Mouse (Mus musculus): ENCODE measurements around the gene Akap1. TPM values are rescaled to one million over a fixed set of nuclear protein-coding genes. Genes with fewer than 3 reads are reported as not detected.
A peak's percentile ranks its signal among the peaks of the same experiment; 100 is the strongest.

Gene Akap1
- polyA plus RNA-seq, 1 experiment from 2014 or later: 9.6 TPM

GRCm38 (mm10) chr11:88856383-88856782, 8.0 kb downstream of the Akap1 start:
- Histone ChIP-seq H3K4me1 (ENCODE audit: control insufficient read depth, insufficient read depth, low read length) (peaks cover 7% of the 10 kb centered on the region; the same call in 1 of the 2 replicates), H3K4me2 (ENCODE audit: low read depth, low read length) (no peak overlapping the region), H3K9me3 (replicated peaks; ENCODE audit: control insufficient read depth, low read length) (no peaks in the 10 kb centered on the region), H3K27me3 (ENCODE audit: control insufficient read depth, insufficient read depth, low read length) (no peaks in the 10 kb centered on the region), H3K36me3 (replicated peaks; ENCODE audit: control insufficient read depth, insufficient read depth, low read depth, low read length) (no peaks in the 10 kb centered on the region), H3K27ac (replicated peaks; ENCODE audit: low read depth, low read length) (no peak overlapping the region), H3K4me3 (ENCODE audit: low read depth, low read length) (no peak overlapping the region), H3K9ac (replicated peaks; ENCODE audit: low read length) (no peak overlapping the region)
- ATAC-seq (replicated peaks; ENCODE audit: insufficient number of reproducible peaks, low FRiP score, low TSS enrichment, low read depth) (peak; percentile 74), DNase-seq (ENCODE audit: low spot score) (peak; percentile 73)
- 51% methylated on average over 2 of the region's 2 CpGs for WGBS

GRCm38 (mm10) chr11:88855795-88856194, 8.6 kb downstream of the Akap1 start:
- no peak for ATAC-seq (replicated peaks; ENCODE audit: insufficient number of reproducible peaks, low FRiP score, low TSS enrichment, low read depth)
- Histone ChIP-seq H3K9ac (replicated peaks; ENCODE audit: low read length) (no peak overlapping the region), H3K4me3 (ENCODE audit: low read depth, low read length) (no peak overlapping the region), H3K4me2 (ENCODE audit: low read depth, low read length) (no peak overlapping the region), H3K4me1 (ENCODE audit: control insufficient read depth, insufficient read depth, low read length) (peaks cover 7% of the 10 kb centered on the region; the same call in 1 of the 2 replicates), H3K27me3 (ENCODE audit: control insufficient read depth, insufficient read depth, low read length) (no peaks in the 10 kb centered on the region), H3K27ac (replicated peaks; ENCODE audit: low read depth, low read length) (no peak overlapping the region), H3K36me3 (replicated peaks; ENCODE audit: control insufficient read depth, insufficient read depth, low read depth, low read length) (no peaks in the 10 kb centered on the region), H3K9me3 (replicated peaks; ENCODE audit: control insufficient read depth, low read length) (no peaks in the 10 kb centered on the region)
- 67% methylated on average over 4 of the region's 4 CpGs for WGBS
- DNase-seq (ENCODE audit: low spot score): no peak

GRCm38 (mm10) chr11:88853588-88853987, 10.8 kb downstream of the Akap1 start:
- no peak overlapping the region for H3K9ac ChIP-seq (replicated peaks; ENCODE audit: low read length)
- H3K36me3 ChIP-seq (replicated peaks; ENCODE audit: control insufficient read depth, insufficient read depth, low read depth, low read length): no peaks in the 10 kb centered on the region
- H3K27ac ChIP-seq (replicated peaks; ENCODE audit: low read depth, low read length): no peak overlapping the region
- no peak overlapping the region for H3K4me3 ChIP-seq (ENCODE audit: low read depth, low read length)
- WGBS: 90% methylated on average over 2 of the region's 2 CpGs
- no peaks in the 10 kb centered on the region for H3K27me3 ChIP-seq (ENCODE audit: control insufficient read depth, insufficient read depth, low read length)
- ATAC-seq (replicated peaks; ENCODE audit: insufficient number of reproducible peaks, low FRiP score, low TSS enrichment, low read depth) (no peak), DNase-seq (ENCODE audit: low spot score) (no peak)
- peaks cover 7% of the 10 kb centered on the region; the same call in 1 of the 2 replicates for H3K4me1 ChIP-seq (ENCODE audit: control insufficient read depth, insufficient read depth, low read length)
- H3K4me2 ChIP-seq (ENCODE audit: low read depth, low read length): no peak overlapping the region
- no peaks in the 10 kb centered on the region for H3K9me3 ChIP-seq (replicated peaks; ENCODE audit: control insufficient read depth, low read length)

- no peak for DNase-seq (ENCODE audit: low spot score)
- Histone ChIP-seq H3K9ac (replicated peaks; ENCODE audit: low read length) (no peak overlapping the region), H3K4me1 (ENCODE audit: control insufficient read depth, insufficient read depth, low read length) (peaks cover 7% of the 10 kb centered on the region; the same call in 1 of the 2 replicates), H3K27me3 (ENCODE audit: control insufficient read depth, insufficient read depth, low read length) (no peaks in the 10 kb centered on the region), H3K9me3 (replicated peaks; ENCODE audit: control insufficient read depth, low read length) (no peaks in the 10 kb centered on the region), H3K4me2 (ENCODE audit: low read depth, low read length) (no peak overlapping the region), H3K4me3 (ENCODE audit: low read depth, low read length) (no peak overlapping the region), H3K36me3 (replicated peaks; ENCODE audit: control insufficient read depth, insufficient read depth, low read depth, low read length) (no peaks in the 10 kb centered on the region), H3K27ac (replicated peaks; ENCODE audit: low read depth, low read length) (no peak overlapping the region)
- no peak for ATAC-seq (replicated peaks; ENCODE audit: insufficient number of reproducible peaks, low FRiP score, low TSS enrichment, low read depth)
- 91% methylated on average over 4 of the region's 4 CpGs for WGBS
These were observed 11.6 kb downstream of the Akap1 start for GRCm38 (mm10) chr11:88852806-88853205.

- no peak overlapping the region for H3K9ac ChIP-seq (replicated peaks; ENCODE audit: low read length)
- WGBS: 90% methylated on average over 15 of the region's 15 CpGs
- H3K4me1 ChIP-seq (ENCODE audit: control insufficient read depth, insufficient read depth, low read length): no peaks in the 10 kb centered on the region; the same call in 1 of the 2 replicates
- DNase-seq (ENCODE audit: low spot score) (no peak), ATAC-seq (replicated peaks; ENCODE audit: insufficient number of reproducible peaks, low FRiP score, low TSS enrichment, low read depth) (no peak)
- no peaks in the 10 kb centered on the region for H3K27me3 ChIP-seq (ENCODE audit: control insufficient read depth, insufficient read depth, low read length)
- H3K4me3 ChIP-seq (ENCODE audit: low read depth, low read length): no peak overlapping the region
- H3K4me2 ChIP-seq (ENCODE audit: low read depth, low read length): no peak overlapping the region
- H3K27ac ChIP-seq (replicated peaks; ENCODE audit: low read depth, low read length): no peak overlapping the region
- H3K9me3 ChIP-seq (replicated peaks; ENCODE audit: control insufficient read depth, low read length): no peaks in the 10 kb centered on the region
- H3K36me3 ChIP-seq (replicated peaks; ENCODE audit: control insufficient read depth, insufficient read depth, low read depth, low read length): no peaks in the 10 kb centered on the region
These were observed 13.1 kb downstream of the Akap1 start for GRCm38 (mm10) chr11:88851049-88851825.

GRCm38 (mm10) chr11:88849732-88850131, 14.7 kb downstream of the Akap1 start:
- DNase-seq (ENCODE audit: low spot score) (peak; percentile 23), ATAC-seq (replicated peaks; ENCODE audit: insufficient number of reproducible peaks, low FRiP score, low TSS enrichment, low read depth) (no peak)
- no peaks in the 10 kb centered on the region for H3K36me3 ChIP-seq (replicated peaks; ENCODE audit: control insufficient read depth, insufficient read depth, low read depth, low read length)
- H3K9ac ChIP-seq (replicated peaks; ENCODE audit: low read length): no peak overlapping the region
- no peaks in the 10 kb centered on the region for H3K27me3 ChIP-seq (ENCODE audit: control insufficient read depth, insufficient read depth, low read length)
- no peaks in the 10 kb centered on the region for H3K9me3 ChIP-seq (replicated peaks; ENCODE audit: control insufficient read depth, low read length)
- WGBS: 80% methylated on average over 3 of the region's 3 CpGs
- no peak overlapping the region for H3K27ac ChIP-seq (replicated peaks; ENCODE audit: low read depth, low read length)
- H3K4me3 ChIP-seq (ENCODE audit: low read depth, low read length): no peak overlapping the region
- no peak overlapping the region for H3K4me2 ChIP-seq (ENCODE audit: low read depth, low read length)
- no peaks in the 10 kb centered on the region for H3K4me1 ChIP-seq (ENCODE audit: control insufficient read depth, insufficient read depth, low read length)

GRCm38 (mm10) chr11:88849284-88849683, 15.1 kb downstream of the Akap1 start:
- Histone ChIP-seq H3K4me1 (ENCODE audit: control insufficient read depth, insufficient read depth, low read length) (no peaks in the 10 kb centered on the region), H3K9me3 (replicated peaks; ENCODE audit: control insufficient read depth, low read length) (no peaks in the 10 kb centered on the region), H3K9ac (replicated peaks; ENCODE audit: low read length) (no peak overlapping the region), H3K27me3 (ENCODE audit: control insufficient read depth, insufficient read depth, low read length) (no peaks in the 10 kb centered on the region), H3K4me3 (ENCODE audit: low read depth, low read length) (no peak overlapping the region), H3K27ac (replicated peaks; ENCODE audit: low read depth, low read length) (no peak overlapping the region), H3K36me3 (replicated peaks; ENCODE audit: control insufficient read depth, insufficient read depth, low read depth, low read length) (no peaks in the 10 kb centered on the region), H3K4me2 (ENCODE audit: low read depth, low read length) (no peak overlapping the region)
- WGBS: 90% methylated on average over 8 of the region's 8 CpGs
- ATAC-seq (replicated peaks; ENCODE audit: insufficient number of reproducible peaks, low FRiP score, low TSS enrichment, low read depth): no peak
- DNase-seq (ENCODE audit: low spot score): no peak

- H3K36me3 ChIP-seq (replicated peaks; ENCODE audit: control insufficient read depth, insufficient read depth, low read depth, low read length): no peaks in the 10 kb centered on the region
- H3K27me3 ChIP-seq (ENCODE audit: control insufficient read depth, insufficient read depth, low read length): no peaks in the 10 kb centered on the region
- no peaks in the 10 kb centered on the region for H3K9me3 ChIP-seq (replicated peaks; ENCODE audit: control insufficient read depth, low read length)
- no peak overlapping the region for H3K27ac ChIP-seq (replicated peaks; ENCODE audit: low read depth, low read length)
- WGBS: 27% methylated on average over 5 of the region's 5 CpGs
- H3K4me3 ChIP-seq (ENCODE audit: low read depth, low read length): no peak overlapping the region
- H3K4me1 ChIP-seq (ENCODE audit: control insufficient read depth, insufficient read depth, low read length): no peaks in the 10 kb centered on the region
- no peak overlapping the region; the same call in 1 of the 2 replicates for H3K9ac ChIP-seq (replicated peaks; ENCODE audit: low read length)
- no peak overlapping the region for H3K4me2 ChIP-seq (ENCODE audit: low read depth, low read length)
- ATAC-seq (replicated peaks; ENCODE audit: insufficient number of reproducible peaks, low FRiP score, low TSS enrichment, low read depth) (no peak), DNase-seq (ENCODE audit: low spot score) (peak; percentile 81)
These were observed 15.8 kb downstream of the Akap1 start for GRCm38 (mm10) chr11:88848590-88848989.
